Mouse (Mus musculus): Measurements from ENCODE around the gene Dap3.
"Not testable (repeated sequence)": the region's sequence is repeated elsewhere in the genome, so short reads cannot be mapped to it uniquely, and the experiment has no call there.

Dap3 gene

DNA sequence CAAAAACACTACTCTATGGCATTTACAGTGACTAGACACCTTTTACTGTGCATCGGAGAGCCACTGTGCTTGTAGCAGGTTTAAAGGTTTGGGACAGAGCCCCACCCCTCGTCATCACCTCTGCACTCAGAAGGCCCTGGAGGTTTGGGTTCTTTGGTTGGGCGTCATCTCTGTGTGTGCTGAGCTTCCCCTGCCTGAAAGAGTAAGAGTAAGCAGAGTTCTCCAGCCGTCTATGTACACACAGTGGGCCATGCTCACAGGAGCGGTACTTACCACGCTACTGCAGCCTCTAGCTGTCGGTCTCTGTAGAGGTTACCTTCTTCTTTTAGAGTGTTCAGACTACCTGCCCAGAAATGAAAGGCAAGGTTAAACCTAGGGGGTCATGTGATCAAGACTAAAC lies 38.4 kb downstream of the Dap3 start:
- DNase-seq (ENCODE audit: low spot score): no peak

DNA sequence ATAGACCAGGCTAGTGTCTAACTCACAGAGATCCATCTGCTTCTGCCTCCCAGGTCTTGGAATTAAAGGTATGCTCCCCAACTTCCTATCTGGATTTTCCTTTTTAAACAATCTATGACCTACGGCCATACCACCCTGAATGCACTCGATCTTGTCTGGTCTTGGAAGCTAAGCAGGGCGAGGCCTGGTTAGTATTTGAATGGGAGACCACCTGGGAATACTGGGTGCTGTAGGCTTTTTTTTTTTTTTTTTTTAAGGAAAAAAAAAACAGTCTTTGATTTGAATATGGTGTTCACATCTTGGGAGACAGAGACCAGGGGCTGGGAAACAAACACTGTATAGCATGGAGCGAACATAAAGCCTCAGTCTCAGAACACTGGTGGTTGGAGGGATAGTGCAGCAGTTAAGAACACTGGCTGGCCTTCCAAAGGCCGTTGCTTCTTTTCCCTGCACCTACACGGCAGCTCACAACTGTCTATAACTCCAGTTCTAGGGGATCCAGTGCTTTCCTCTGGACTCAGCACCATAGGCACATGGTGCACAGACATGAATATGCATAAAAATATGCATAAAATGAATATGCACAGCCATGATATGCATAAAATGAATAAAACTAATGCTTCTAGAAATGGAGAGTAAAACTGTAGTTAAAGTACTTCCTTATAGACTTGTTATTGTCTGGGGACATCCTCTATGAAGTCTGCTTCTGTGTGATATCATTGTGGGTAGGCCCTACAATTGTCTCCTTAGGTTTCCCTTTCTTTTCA lies 44.4 kb downstream of the Dap3 start:
- no peak for DNase-seq (ENCODE audit: low spot score)

DNA sequence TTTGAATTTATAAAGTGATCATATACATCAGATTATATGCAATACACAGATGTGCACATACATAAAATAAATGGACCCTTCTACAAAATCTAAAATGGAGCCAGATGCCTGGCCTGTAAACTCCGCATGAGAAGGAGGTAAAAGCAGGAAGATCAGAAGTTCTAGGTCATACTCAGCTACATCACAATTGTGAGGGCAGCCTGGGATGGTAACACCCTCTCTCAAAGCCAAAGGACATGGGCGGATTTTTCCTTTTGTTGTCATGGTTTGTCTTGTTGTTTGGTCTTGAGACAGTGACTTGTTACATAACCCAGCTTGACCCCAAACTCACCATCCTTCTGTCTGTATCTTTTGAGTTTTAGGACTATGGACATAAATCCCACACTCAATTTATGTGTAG lies 45.2 kb downstream of the Dap3 start:
- no peak for DNase-seq (ENCODE audit: low spot score)

DNA sequence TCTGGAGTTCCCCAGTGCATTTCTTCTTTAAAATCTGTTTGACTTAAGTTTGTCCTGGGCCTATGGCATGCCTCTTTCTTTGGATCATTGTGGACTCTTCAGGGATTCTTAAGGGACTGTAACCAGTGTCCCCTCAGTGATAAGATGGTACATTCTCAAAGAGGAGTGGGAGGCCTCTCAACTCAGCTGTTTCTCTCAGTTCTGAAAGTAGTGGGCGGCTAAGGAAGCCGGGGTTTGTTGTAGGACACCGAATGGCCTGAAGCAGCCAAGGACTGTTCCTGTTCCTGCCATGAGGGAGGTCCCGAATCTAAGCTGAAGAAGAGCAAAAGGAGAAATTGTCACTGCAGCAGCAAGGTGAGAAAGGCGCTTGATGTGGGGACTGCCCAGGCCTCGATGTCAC lies 45.8 kb downstream of the Dap3 start:
- no peak for DNase-seq (ENCODE audit: low spot score)

DNA sequence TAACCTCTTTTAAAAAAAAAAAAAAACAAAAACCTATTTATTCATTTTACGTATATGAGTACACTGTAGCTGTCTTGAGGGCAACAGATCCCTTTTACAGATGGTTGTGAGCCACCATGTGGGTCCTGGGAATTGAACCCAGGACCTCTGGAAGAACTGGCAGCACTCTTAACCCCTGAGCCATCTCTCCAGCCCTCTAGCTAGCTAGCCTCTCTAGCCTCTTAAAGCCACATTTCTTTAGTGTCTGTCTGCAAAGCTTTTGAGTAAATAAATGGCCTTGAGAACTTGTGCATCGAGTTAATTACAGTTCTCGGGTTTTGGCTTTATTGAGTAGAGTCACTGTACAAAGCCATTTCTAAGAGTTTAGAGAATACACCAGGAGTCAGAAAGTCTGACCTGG lies 46.2 kb downstream of the Dap3 start:
- no peak for DNase-seq (ENCODE audit: low spot score)

DNA sequence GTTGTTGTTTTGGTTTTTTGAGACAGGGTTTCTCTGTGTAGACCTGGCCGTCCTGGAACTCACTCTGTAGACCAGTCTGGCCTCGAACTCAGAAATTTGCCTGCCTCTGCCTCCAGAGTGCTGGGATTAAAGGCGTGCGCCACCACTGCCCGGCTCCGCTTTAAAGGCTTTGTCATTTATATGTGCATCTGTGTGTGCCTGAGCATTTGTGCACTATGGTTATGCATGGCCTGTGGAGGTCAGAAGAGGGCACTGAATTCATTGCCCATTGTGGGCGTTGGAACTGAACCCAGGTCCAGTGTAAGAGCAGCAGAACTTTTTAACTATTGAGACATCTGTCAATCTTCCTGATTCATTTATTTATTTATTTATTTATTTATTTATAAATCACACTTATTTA lies 58.0 kb downstream of the Dap3 start:
- DNase-seq (ENCODE audit: low spot score): not testable (repeated sequence)

GRCm38 (mm10) chr3:88882536-88882935 lies 68.4 kb downstream of the Dap3 start:
- not testable (repeated sequence) for DNase-seq (ENCODE audit: low spot score)
